Mouse (Mus musculus) embryonic facial prominence, embryonic 14.5 days (tissue): ENCODE data around the gene Nupr1. TPM values are rescaled to one million over a fixed set of nuclear protein-coding genes. Genes with fewer than 3 reads are reported as not detected.

Source experiments
- ATAC-seq: fragments of 200-750 bp; cut with Nextera tagmentation; 2 replicates; pipeline ENCODE4 v1.8.0; 2017; ENCODE audit warnings: low read depth, moderate number of reproducible peaks, moderate TSS enrichment
- DNase-seq: peaks from one replicate; pipeline ENCODE4 v3.0.0-alpha.2; 2015; ENCODE audit warnings: low spot score
- H3K27ac ChIP-seq: fragments of 300-500 bp; sonication (generic); replicated peaks from 2 replicates; pipeline ENCODE4 v1.5.1; 2014; ENCODE audit warnings: low read depth, mild to moderate bottlenecking, low read length, moderate library complexity
- H3K27me3 ChIP-seq: fragments of 300-500 bp; sonication (generic); replicated peaks from 2 replicates; pipeline ENCODE4 v1.6.1; 2014; ENCODE audit warnings: low read length; ENCODE audit not compliant: control insufficient read depth, insufficient read depth
- H3K36me3 ChIP-seq: fragments of 300-500 bp; sonication (generic); 2 replicates; pipeline ENCODE4 v1.6.1; 2014; ENCODE audit warnings: low read length, mixed read lengths; ENCODE audit not compliant: control insufficient read depth, insufficient read depth
- H3K4me1 ChIP-seq: fragments of 300-500 bp; sonication (generic); 2 replicates; pipeline ENCODE4 v1.6.1; 2014; ENCODE audit warnings: antibody characterized with exemption, low read length; ENCODE audit not compliant: control insufficient read depth, insufficient read depth
- H3K4me2 ChIP-seq: fragments of 300-500 bp; sonication (generic); 2 replicates; pipeline ENCODE4 v1.6.1; 2014; ENCODE audit warnings: low read depth, mild to moderate bottlenecking, low read length, moderate library complexity, mixed read lengths
- H3K4me3 ChIP-seq: fragments of 300-500 bp; sonication (generic); 2 replicates; pipeline ENCODE4 v1.5.1; 2014; ENCODE audit warnings: low read depth, mild to moderate bottlenecking, low read length
- H3K9ac ChIP-seq: fragments of 300-500 bp; sonication (generic); 2 replicates; pipeline ENCODE4 v1.6.1; 2014; ENCODE audit warnings: low read depth, mild to moderate bottlenecking, low read length, moderate library complexity, mixed read lengths
- H3K9me3 ChIP-seq: fragments of 300-500 bp; sonication (generic); 2 replicates; pipeline ENCODE4 v1.6.1; 2016; ENCODE audit warnings: low read length; ENCODE audit not compliant: control insufficient read depth
- WGBS: fragments of 180-500 bp; shearing (Covaris S2); extraction: QIAGEN DNeasy Blood & Tissue Kit; methylation state at CpG from one replicate; pipeline ENCODE4 v1.1.7; 2014; 5-methylcytosine and 5-hydroxymethylcytosine counted together
- polyA plus RNA-seq: library from polyadenylated mRNA; unstranded; fragments of >200 nt; fragmentation: Nextera tagmentation; extraction: Ambion mirVana; gene quantifications from 2 replicates; pipeline ENCODE4 v1.2.1, GENCODE M21; 2014

Nupr1 gene
- polyA plus RNA-seq, 1 experiment from 2014 or later: 39.9 TPM

DNA sequence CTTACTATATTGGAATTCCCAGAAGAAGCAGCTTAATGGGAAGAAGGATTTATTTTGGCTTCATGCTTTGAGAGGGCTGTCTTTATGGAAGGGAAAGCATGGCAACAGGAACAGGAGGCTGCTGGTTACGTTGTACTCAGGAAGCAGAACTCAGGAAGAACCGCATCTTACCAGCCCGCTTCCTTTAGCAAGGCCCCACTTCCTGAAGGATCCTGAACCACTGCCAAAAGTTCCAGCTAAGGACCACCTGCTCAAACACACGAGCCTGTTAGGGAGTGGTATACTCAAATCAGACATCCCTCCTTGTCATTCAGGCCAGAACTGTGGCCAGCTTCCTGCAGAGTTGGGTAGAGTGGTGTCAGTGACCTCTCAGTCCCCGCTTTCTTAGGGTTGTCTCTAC, 37.8 kb upstream of the Nupr1 start:
- Histone ChIP-seq H3K9me3 (no peaks in the 10 kb centered on the region), H3K27me3 (no peaks in the 10 kb centered on the region), H3K9ac (no peak overlapping the region), H3K27ac (0 out of 2 replicates have a peak overlapping the region, but pooled peaks have one; percentile 44), H3K4me2 (no peak overlapping the region), H3K4me1 (no peaks in the 10 kb centered on the region), H3K36me3 (peaks cover 40% of the 10 kb centered on the region; the same call in 1 of the 2 replicates), H3K4me3 (no peak overlapping the region)
- WGBS: 82% methylated on average over 5 of the region's 5 CpGs
- DNase-seq (peak; percentile 32), ATAC-seq (no peak)

GRCm38 (mm10) chr7:126667495-126668090, 36.9 kb upstream of the Nupr1 start:
- H3K9ac ChIP-seq: no peak overlapping the region
- H3K27ac ChIP-seq: peak overlapping the region; percentile 44; the same call in 1 of the 2 replicates
- ATAC-seq (no peak), DNase-seq (no peak)
- no peaks in the 10 kb centered on the region for H3K4me1 ChIP-seq
- H3K4me3 ChIP-seq: no peak overlapping the region
- 85% methylated on average over 9 of the region's 9 CpGs for WGBS
- H3K27me3 ChIP-seq: no peaks in the 10 kb centered on the region
- H3K9me3 ChIP-seq: no peaks in the 10 kb centered on the region
- no peak overlapping the region for H3K4me2 ChIP-seq
- H3K36me3 ChIP-seq: peaks cover 39% of the 10 kb centered on the region

DNA sequence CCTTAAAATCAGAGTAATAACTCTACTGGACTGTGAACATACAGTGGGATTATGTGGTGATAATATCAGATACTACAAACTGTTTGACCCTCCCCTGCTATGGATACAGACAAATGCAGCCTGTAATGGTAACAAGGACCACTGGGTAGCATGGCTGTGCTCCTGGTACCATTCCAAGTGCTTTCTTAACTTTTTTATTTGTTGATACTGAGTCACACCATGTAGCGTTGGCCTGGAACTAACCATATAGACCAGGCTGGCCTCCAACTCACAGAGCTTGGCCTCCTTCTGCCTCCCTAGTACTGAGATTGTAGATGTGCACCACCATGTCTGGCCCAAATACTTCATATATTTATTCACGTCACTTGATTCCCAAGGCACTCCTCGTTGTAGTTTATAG, 34.6 kb upstream of the Nupr1 start:
- ATAC-seq: no peak
- 98% methylated on average over 3 of the region's 3 CpGs for WGBS

DNA sequence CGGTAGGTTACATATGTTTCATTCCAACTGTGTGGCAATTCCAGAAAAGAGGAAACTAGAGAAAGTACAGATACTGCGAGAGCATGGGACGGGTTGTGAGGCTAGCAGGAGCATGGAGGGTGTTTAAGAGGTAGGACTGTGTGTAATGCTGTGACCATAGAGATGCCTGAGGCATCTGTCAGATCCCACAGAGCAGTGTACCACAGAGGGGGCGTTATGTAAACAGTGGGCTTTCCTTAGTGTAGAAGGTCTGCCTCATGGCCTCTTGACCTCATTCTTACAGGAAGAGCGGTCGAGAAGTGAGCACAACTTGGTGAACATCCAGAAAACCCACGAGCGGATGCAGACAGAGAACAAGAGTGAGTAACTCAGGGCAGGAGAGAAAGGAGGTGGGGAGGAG, 33.0 kb upstream of the Nupr1 start:
- Histone ChIP-seq H3K27me3 (no peaks in the 10 kb centered on the region), H3K4me1 (no peaks in the 10 kb centered on the region), H3K9me3 (no peaks in the 10 kb centered on the region), H3K4me3 (no peak overlapping the region), H3K4me2 (no peak overlapping the region), H3K9ac (no peak overlapping the region), H3K27ac (0 out of 2 replicates have a peak overlapping the region, but pooled peaks have one; percentile 52), H3K36me3 (peaks cover 36% of the 10 kb centered on the region)
- ATAC-seq: 0 out of 2 replicates have a peak, but pooled peaks have one; percentile 37
- 62% methylated on average over 8 of the region's 8 CpGs for WGBS
- DNase-seq: peak; percentile 19

More for the DNA sequence above, 34.6 kb upstream of the Nupr1 start:
- Histone ChIP-seq H3K9me3 (no peaks in the 10 kb centered on the region), H3K9ac (no peak overlapping the region), H3K27ac (no peak overlapping the region), H3K4me1 (no peaks in the 10 kb centered on the region), H3K27me3 (no peaks in the 10 kb centered on the region), H3K36me3 (peaks cover 40% of the 10 kb centered on the region), H3K4me2 (no peak overlapping the region), H3K4me3 (no peak overlapping the region)
- no peak for DNase-seq

GRCm38 (mm10) chr7:126659771-126660170, 29.1 kb upstream of the Nupr1 start:
- Histone ChIP-seq H3K9me3 (no peaks in the 10 kb centered on the region), H3K4me1 (no peaks in the 10 kb centered on the region), H3K9ac (no peak overlapping the region), H3K4me3 (no peak overlapping the region), H3K27me3 (no peaks in the 10 kb centered on the region), H3K27ac (no peak overlapping the region), H3K36me3 (peaks cover 21% of the 10 kb centered on the region), H3K4me2 (no peak overlapping the region)
- WGBS: 86% methylated on average over 3 of the region's 3 CpGs
- no peak for ATAC-seq
- DNase-seq: no peak

DNA sequence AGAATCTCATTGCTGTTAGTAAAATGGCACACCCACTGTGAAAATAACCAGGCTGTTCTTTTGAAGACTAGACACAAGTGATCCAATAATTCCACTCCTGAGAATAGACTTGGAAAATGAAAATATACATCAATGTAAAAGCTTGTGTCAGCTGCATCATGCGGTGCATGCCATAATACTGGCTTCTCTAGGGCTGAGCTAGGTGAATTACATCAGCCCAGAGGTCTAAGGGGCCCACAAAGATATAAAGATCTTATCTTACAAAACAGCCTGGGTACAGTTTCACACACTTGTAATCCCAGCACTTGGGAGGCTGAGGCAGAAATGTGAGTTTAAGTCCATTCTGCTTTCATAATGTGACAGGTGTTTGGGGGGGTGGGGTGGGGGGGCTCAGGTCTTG, 26.9 kb upstream of the Nupr1 start:
- WGBS: 83% methylated on average over 1 of the region's 1 CpGs
- H3K36me3 ChIP-seq: 0 out of 2 replicates have a peak, but pooled peaks cover 10% of the 10 kb centered on the region
- no peaks in the 10 kb centered on the region for H3K27me3 ChIP-seq
- ATAC-seq (no peak), DNase-seq (no peak)
- no peaks in the 10 kb centered on the region for H3K4me1 ChIP-seq
- H3K9ac ChIP-seq: no peak overlapping the region
- H3K9me3 ChIP-seq: no peaks in the 10 kb centered on the region
- no peak overlapping the region for H3K27ac ChIP-seq
- no peak overlapping the region for H3K4me2 ChIP-seq
- no peak overlapping the region for H3K4me3 ChIP-seq

DNA sequence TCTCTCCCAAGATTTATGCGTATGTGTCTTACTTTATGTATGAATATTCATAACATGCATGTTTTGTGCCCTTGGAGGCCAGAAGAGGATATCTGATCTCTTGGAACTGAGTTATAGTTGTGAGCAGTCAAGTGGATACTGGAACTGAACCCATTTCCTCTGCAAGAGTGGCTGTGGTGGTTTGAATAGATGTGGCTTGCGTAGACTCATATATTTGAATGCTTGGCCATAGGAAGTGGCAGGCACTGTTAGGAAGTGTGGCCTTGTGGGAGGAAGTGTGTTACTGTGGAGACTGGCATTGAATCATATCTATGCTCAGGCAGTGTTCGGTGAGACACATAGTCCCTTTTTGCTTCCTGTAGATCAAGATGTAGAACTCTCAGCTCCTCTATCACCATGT, 25.0 kb upstream of the Nupr1 start:
- no peaks in the 10 kb centered on the region for H3K4me1 ChIP-seq
- 89% methylated on average over 3 of the region's 3 CpGs for WGBS
- H3K36me3 ChIP-seq: no peaks in the 10 kb centered on the region
- no peak overlapping the region for H3K4me2 ChIP-seq
- H3K27ac ChIP-seq: no peak overlapping the region
- no peak overlapping the region for H3K4me3 ChIP-seq
- no peak overlapping the region for H3K9ac ChIP-seq
- H3K27me3 ChIP-seq: no peaks in the 10 kb centered on the region
- no peaks in the 10 kb centered on the region for H3K9me3 ChIP-seq
- no peak for ATAC-seq
- no peak for DNase-seq

DNA sequence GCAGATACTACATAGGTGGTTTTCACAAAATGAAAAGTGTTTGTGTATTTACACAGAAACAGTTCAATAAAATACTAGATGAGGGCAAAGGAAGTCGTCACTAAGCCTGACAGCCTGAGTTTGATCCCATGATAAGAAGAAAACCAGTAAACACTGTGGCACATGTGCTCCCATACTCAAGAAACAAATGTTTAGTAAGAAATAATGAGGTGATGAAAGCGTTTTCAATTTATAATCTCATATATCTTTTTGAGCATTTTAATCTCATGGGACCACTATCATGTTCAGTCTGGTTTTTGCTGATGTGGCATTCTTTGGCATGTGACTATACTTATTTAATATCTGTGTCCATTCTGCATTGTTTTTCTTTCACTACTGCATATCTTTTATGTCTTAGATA, 23.3 kb upstream of the Nupr1 start:
- Histone ChIP-seq H3K9ac (no peak overlapping the region), H3K27ac (no peak overlapping the region), H3K36me3 (no peaks in the 10 kb centered on the region), H3K4me1 (peaks cover 6% of the 10 kb centered on the region; the same call in 1 of the 2 replicates), H3K27me3 (no peaks in the 10 kb centered on the region), H3K9me3 (no peaks in the 10 kb centered on the region), H3K4me3 (no peak overlapping the region), H3K4me2 (no peak overlapping the region)
- DNase-seq (no peak), ATAC-seq (no peak)
- 84% methylated on average over 2 of the region's 2 CpGs for WGBS

DNA sequence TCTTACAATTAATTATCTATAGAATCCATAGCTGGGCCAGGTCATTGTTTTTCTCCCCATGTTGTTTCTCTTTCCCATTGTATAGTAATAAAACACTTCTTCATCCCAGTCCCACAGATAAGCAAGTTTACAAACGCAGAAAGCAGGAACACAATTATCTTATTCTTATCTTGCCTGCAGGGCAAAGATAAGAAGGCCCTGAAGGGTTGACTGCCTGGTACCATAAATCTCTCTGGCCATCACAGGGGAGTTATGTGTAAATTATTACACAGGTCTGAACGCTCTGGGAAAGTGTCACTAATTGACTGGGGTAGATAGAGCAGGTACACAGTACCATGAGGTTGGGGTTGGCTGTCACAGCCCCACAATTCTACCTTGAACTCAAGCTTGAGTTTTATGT, 20.2 kb upstream of the Nupr1 start:
- Histone ChIP-seq H3K4me1 (peaks cover 6% of the 10 kb centered on the region; the same call in 1 of the 2 replicates), H3K4me2 (no peak overlapping the region), H3K27me3 (no peaks in the 10 kb centered on the region), H3K27ac (no peak overlapping the region), H3K4me3 (no peak overlapping the region), H3K36me3 (no peaks in the 10 kb centered on the region), H3K9me3 (no peaks in the 10 kb centered on the region), H3K9ac (no peak overlapping the region)
- 91% methylated on average over 2 of the region's 2 CpGs for WGBS
- ATAC-seq: no peak
- DNase-seq: no peak
